Mouse (Mus musculus): Measurements from ENCODE around the gene Mical1. TPM values are rescaled to one million over a fixed set of nuclear protein-coding genes. Genes with fewer than 3 reads are reported as not detected.

The Mical1 gene
- polyA plus RNA-seq (2014; fragmentation: Illumina TruSeq; extraction: RNeasy Lipid Tissue Mini Kit (QIAGEN cat#74804); ENCODE audit: low replicate concordance), result 10.6 TPM

DNA sequence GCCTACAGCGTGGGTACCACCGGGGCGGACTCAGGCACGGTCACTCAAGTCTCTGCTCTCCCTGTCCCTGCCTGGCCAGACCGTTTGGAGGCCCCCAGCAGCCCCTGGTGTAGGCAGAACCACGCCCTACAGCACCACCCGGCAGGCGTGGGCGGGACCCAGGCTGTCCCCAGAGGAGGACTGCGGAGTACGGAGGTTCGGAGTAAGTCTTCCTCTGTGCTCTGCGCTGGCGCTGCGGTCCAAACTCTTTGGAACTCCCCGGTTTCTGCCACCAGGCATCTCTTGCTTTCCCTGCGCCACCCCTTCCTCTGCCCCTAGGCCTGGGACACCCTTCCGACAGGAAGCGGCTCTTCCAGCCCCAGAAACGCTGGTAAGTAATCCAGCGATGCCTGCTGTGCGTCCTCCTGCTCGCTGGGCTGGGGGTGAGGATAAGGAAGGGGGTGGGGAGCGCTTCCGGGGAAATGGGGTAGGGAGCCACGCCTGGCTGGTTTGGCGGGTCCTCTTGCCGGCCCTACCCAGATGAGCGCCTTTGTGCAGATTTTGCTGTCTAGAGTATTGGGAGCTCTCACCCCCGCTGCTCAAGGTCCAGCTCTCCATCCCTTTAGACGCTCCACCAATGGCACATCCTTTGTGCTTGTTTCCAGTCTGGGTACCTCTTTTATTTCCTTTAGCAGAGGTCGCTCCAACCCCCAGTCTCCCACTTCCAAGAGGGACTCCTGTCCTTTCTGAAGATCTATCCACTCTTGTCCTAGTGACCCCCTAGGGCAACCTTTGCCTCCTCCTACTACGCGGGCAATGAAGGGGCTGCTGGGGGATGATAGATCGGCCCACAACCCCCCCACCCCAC lies at the start of gene Mical1:
Mical1 (plus strand) TSS at position 144 of the 847 bp plus-strand sequence.

DNA sequence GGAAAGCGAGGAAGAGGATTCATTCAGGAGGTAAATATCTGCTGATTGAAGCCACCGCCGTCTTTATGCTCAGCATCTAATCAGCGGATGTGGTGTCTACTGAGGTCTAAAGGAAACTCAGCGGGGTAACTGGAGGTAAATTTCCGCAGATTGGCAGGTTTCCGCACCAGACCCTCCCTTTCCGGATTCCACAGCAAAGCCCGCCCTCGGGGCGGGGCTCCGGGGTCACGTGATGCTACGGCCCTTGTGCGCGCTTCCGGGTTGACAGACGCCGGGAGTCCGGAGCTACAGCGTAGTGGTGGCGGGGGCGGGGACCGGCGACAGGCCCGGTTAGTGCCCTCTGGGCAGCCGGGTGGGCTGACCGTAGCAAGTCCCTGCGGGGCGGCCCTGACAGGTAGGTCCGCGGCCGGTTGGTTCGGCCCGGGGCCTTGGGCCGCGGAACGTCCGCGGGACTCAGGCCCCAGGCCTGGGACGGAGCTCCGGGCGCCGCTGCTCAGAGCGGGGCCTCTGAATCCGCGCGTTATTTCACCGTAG lies 25.9 kb upstream of the Mical1 start, which contains the start of gene Zbtb24:
Zbtb24 (plus strand) TSS at position 247 of the 534 bp plus-strand sequence.

DNA sequence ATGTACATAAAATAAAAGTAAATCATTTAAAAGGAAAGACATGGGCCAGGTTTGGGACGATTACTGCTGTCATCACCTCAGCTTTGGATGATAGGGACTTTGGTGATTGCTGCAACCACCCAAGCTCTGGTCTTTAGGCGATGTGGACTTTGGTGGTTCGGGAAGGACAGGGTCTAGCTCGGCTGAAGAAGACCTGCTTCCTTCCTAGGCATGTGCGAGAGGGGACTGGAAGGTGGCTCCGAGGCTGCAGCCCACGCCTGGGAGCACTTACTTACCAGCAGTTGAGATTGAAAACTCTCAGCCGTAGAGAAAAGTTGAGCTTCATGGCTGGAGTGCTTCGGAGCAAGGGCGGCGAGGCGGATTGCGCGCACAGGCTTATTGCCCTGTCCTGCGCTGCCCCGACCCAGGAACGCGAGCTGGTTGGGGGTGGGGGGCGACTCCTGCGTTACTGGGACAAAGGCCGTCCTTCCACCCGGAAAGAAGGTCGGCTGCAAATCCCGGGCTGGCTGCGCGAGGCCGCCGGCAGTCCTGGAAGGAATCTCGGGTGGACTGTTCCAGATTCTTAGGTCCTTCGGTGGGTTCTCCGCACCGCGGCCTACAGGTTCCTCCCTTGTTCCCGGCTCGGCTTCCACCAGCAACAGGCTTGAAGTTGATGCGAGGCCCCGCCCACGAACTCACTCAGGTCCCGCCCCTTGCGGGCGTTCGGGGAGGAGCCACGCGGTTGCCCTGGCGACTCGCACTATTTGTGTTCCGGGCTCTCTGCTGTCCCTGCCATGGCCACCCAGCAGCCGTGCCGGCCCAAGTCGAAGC lies 13.8 kb downstream of the Mical1 start, which contains the start of the genes Smpd2 and Ppil6:
Smpd2 (minus strand) TSS at position 662 of the 810 bp plus-strand sequence.
Ppil6 (plus strand) TSS at position 732 of the 810 bp plus-strand sequence.

DNA sequence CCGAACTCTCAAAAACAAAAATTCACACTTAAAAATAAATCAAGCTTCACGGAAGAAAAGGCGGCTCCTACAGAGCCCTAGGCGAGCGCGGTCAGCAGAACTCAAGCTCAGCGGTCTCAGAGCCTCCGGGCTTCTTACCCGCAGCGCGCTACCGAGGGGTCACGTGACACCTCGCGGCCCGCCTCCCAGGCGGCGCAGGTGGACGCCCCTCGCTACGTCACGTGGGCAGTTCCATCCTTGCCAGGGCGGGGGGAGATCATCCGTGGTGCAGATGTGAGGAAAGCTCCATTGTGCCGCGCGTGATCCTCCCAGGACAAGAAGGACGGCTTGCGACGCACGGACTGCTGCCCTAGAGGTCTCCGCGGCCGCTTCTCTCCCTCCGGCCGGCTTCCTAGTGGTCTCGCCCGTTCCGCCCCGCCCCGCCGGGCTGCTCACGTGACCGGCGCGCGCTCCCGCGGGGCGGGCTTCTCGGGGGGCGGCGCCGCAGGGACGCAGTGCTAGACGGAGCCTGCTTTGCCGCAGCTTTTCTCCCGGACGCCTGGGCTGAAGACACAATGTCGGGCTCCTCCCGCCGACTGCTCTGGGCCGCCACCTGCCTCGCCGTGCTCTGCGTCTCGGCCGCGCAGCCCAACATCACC lies 43.0 kb downstream of the Mical1 start, which contains the start of gene Cd164:
Cd164 (plus strand) TSS at position 434 of the 638 bp plus-strand sequence.

Other genes with a start within 250 kb of the Mical1 start
- gene Fig4, start 173.1 kb upstream of the Mical1 start, polyA plus RNA-seq (2014; fragmentation: Illumina TruSeq; extraction: RNeasy Lipid Tissue Mini Kit (QIAGEN cat#74804); ENCODE audit: low replicate concordance), result 13.9 TPM
- 0.04 TPM for gene Ak9, start 172.3 kb upstream of the Mical1 start, polyA plus RNA-seq (2014; fragmentation: Illumina TruSeq; extraction: RNeasy Lipid Tissue Mini Kit (QIAGEN cat#74804); ENCODE audit: low replicate concordance)
- gene Zbtb24, start 25.9 kb upstream of the Mical1 start, polyA plus RNA-seq (2014; fragmentation: Illumina TruSeq; extraction: RNeasy Lipid Tissue Mini Kit (QIAGEN cat#74804); ENCODE audit: low replicate concordance), result 11.7 TPM
- gene Smpd2, start 14.1 kb downstream of the Mical1 start, polyA plus RNA-seq (2014; fragmentation: Illumina TruSeq; extraction: RNeasy Lipid Tissue Mini Kit (QIAGEN cat#74804); ENCODE audit: low replicate concordance), result 2.6 TPM
- 2.5 TPM for gene Ppil6, start 14.1 kb downstream of the Mical1 start, polyA plus RNA-seq (2014; fragmentation: Illumina TruSeq; extraction: RNeasy Lipid Tissue Mini Kit (QIAGEN cat#74804); ENCODE audit: low replicate concordance)
- gene Cd164, start 43.1 kb downstream of the Mical1 start, polyA plus RNA-seq (2014; fragmentation: Illumina TruSeq; extraction: RNeasy Lipid Tissue Mini Kit (QIAGEN cat#74804); ENCODE audit: low replicate concordance), result 606 TPM
- 0.97 TPM for gene Ccdc162, start 240.3 kb downstream of the Mical1 start, polyA plus RNA-seq (2014; fragmentation: Illumina TruSeq; extraction: RNeasy Lipid Tissue Mini Kit (QIAGEN cat#74804); ENCODE audit: low replicate concordance)